Mouse (Mus musculus) lung, postnatal 0 days (tissue): ENCODE measurements around the gene Cpsf3.

ENCODE experiments used
- CTCF ChIP-seq: IDR thresholded peaks from 2 replicates; pipeline ENCODE4 v1.5.1; 2016; ENCODE audit warnings: antibody characterized with exemption, mild to moderate bottlenecking
- EP300 ChIP-seq: IDR thresholded peaks from 2 replicates; pipeline ENCODE4 v1.6.1; 2016; ENCODE audit warnings: antibody characterized with exemption, mild to moderate bottlenecking, control low read depth

- TF ChIP-seq CTCF, result no peak
- no peak for TF ChIP-seq EP300
Measured at GRCm38 (mm10) chr12:21264970-21265369, 20.2 kb upstream of the Cpsf3 start.
